Mouse (Mus musculus): ENCODE data around the gene 4933400A11Rik.

4933400A11Rik gene

GRCm38 (mm10) chrX:169779535-169779934, at the start of gene 4933400A11Rik:
Gene 4933400A11Rik (minus strand): TSS chrX:169779635.
- in situ Hi-C loops (cut with MseI, MboI): no loop called here

- in situ Hi-C loops (cut with MseI, MboI): no loop called here
Measured at GRCm38 (mm10) chrX:169828136-169828535, 48.7 kb upstream of the 4933400A11Rik start.

- in situ Hi-C loops (cut with MseI, MboI): no loop called here
Measured at GRCm38 (mm10) chrX:169827720-169828119, 48.3 kb upstream of the 4933400A11Rik start.

GRCm38 (mm10) chrX:169826947-169827346, 47.5 kb upstream of the 4933400A11Rik start:
- in situ Hi-C loops (cut with MseI, MboI): no loop called here

GRCm38 (mm10) chrX:169813673-169814072, 34.2 kb upstream of the 4933400A11Rik start:
- in situ Hi-C loops (cut with MseI, MboI): no loop called here

DNA sequence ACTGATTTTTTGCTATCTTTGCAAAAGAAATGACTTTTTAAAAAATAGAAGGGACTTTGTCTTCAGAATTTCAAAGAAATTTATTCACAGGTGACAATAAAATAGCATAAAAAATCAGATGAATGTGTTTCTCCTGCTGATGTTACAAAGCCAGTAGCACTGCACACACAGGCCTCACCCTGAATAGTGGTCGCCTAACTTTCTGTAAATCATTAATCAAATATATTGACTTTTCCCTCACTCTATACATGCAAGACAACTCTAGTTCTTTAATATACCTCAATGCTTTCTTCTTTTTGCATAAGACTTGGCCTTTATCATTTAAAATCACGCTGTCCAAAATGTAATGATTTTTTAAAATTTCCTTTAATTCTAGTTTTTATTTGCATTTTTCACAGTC, 32.3 kb upstream of the 4933400A11Rik start:
- in situ Hi-C loops (cut with MseI, MboI): no loop called here

DNA sequence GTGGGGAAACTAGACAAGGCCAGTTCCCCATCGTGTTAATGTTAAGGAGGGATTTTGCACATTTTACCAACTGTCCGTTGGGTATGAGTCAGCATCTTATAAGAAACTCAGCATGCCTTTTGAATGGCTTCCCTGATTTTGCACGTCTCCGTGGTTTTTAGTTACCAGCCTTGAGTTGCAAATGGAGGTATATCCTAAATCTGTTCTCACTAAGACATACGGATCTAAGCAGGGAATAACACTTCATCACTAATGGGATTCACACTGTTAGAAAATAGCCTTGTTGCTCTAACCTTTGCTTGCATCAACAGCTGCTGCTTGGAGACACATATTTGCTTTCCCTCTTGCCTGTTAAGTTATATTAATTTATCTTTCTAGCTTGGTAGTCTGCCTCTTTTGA, 31.9 kb upstream of the 4933400A11Rik start:
- in situ Hi-C loops (cut with MseI, MboI): no loop called here

GRCm38 (mm10) chrX:169807744-169808143, 28.3 kb upstream of the 4933400A11Rik start:
- in situ Hi-C loops (cut with MseI, MboI): no loop called here

DNA sequence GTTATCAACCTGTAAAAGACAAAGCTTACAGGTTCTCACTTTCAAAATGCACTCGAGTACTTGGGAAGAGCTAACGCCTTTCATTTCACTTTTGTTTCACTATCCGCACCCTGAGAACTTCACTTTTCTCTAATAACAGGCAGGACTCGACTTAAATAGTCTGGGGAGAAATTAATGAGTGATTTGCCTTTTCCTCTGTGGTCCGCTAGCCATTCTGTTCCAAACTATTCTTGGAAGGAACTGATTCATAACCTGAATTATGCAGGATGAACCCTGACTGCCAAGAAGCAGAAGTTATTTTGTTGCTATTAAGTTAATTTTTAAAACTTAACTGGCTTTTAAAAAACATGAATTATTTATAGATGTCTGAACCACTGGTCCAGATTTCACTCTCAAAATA, 26.4 kb upstream of the 4933400A11Rik start:
- in situ Hi-C loops (cut with MseI, MboI): no loop called here

- in situ Hi-C loops (cut with MseI, MboI): no loop called here
Measured at GRCm38 (mm10) chrX:169800238-169800637, 20.8 kb upstream of the 4933400A11Rik start.

DNA sequence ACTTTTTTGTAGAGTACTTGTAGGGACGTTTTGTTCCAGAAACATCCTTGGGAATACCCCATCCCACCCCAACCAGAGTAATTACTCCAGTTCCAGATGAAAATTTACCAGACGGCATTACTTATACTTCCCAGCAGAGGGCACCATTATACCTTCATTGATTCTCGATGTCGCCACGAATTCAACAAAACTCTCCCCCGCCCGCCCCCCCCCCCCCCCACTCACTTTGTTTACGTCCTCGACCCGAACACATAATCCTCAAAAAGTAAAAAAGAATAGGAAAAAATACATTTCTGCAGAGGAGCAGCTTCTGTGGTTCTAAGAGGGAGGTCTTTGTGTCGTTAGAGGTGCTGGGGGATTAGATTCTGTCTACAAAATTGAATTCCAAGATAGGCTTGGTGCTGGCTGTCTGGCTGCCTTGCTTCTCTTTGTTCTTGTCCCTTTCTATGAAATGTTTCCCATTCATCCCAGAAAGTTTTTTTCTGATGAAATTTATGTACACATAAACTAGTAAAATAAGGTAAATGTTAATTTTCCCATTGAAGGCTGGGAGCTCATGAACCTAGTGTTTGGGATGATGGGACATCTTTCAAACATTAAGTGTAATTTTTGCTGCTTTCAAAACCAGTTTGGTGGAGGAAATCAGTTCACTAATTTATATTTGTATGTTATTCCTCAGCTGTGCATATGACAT, 19.7 kb upstream of the 4933400A11Rik start:
- in situ Hi-C loops (cut with MseI, MboI): no loop called here

DNA sequence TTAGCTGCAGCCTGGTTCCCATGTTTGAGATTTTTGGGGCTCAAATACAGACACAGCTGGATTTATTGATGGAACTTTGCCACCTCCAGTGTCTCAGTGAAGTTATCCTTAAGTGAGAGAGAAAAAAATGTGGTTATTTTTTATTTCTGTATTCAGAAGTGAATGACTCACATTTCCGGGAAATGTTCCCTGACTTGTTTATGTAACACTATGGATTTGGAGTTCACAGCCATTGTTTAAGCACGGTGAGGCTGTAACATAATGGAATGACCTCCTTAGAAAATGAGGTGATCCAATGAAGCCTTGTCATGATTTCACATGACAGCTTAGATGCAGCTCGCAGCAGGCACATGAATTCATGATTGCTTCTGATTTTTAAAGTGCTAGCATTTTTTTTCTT, 17.7 kb upstream of the 4933400A11Rik start:
- in situ Hi-C loops (cut with MseI, MboI): no loop called here

DNA sequence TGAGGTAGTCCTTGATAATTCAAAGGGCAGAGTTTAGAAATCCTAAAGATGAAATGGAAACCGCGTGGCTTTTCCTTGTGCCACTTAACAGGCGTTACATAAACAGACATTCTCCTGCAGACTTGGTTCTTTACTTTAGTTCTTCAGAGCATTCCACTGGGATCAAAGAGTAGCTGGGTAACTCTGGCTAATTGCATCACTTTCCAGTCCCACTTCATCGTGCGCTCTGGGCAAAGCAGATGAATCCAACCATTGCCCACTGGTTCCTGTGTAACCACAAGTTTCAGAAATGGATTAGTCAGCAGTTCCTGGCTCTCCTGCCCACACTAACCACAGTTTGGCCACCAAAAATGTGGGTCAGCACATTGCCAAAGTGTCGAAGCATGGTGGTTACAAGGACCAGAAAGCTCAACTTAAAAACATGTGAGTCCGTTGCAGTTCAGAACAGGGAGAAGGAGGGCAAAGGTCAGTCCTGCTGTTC, 15.4 kb upstream of the 4933400A11Rik start:
- in situ Hi-C loops (cut with MseI, MboI): no loop called here

DNA sequence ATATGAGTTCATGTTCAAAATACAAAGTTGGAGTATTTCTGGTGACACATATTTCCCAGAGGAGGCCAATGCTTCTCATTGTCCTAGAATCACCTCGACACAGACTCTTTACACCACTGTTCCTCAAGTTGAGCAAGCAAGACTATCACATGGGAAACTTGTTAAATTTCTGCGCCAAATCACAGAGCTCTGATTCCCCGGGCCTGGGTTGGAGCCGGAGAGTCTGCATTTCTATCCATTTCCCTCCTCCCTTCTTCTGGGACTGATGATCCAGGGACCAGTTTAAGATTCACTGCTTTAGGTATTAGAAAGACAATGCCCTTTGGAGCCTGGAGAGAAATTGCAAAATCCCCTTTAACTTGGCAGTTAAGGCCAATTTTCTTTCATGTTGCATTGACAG, 15.0 kb upstream of the 4933400A11Rik start:
- in situ Hi-C loops (cut with MseI, MboI): no loop called here

DNA sequence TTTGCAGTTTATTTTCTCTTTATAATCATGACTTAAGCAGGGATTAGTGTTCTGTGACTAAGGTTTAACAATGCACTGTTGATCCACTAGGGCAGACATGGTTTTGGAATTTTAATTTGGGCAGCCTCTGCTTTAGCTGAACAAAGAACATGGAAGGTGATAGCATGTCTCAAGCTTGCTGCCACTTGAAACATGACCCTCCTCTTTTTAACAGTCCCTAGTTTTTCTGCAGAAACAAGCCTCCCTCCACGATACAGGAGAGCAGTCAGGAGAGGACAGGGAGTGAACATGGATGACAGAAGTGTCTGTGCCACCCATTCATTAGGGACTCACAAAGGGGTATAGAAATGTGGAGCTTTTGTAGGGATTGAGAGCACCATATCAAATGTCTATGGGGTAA, 13.4 kb upstream of the 4933400A11Rik start:
- in situ Hi-C loops (cut with MseI, MboI): no loop called here

- in situ Hi-C loops (cut with MseI, MboI): no loop called here
Measured at GRCm38 (mm10) chrX:169789702-169790101, 10.3 kb upstream of the 4933400A11Rik start.

DNA sequence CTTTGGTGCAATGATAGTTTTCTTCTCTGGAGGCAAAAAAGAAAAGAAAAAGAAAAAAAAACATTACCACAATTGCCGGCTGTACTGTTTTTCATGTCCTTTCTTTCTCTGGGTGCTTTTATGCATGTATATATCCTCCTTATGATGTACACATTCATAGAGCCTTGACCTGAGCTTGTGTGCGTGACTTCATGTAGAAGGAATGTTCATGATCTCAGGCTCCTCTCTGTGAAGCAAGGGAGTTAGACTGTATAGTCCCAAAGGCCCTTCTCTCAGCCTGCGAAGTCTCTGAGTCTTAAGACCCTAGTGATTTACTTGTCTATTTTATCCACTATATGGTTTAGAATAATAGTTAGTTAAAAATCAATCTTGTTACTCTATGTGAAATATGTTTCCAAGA, 21.4 kb downstream of the 4933400A11Rik start:
- in situ Hi-C loops (cut with MseI, MboI): no loop called here

DNA sequence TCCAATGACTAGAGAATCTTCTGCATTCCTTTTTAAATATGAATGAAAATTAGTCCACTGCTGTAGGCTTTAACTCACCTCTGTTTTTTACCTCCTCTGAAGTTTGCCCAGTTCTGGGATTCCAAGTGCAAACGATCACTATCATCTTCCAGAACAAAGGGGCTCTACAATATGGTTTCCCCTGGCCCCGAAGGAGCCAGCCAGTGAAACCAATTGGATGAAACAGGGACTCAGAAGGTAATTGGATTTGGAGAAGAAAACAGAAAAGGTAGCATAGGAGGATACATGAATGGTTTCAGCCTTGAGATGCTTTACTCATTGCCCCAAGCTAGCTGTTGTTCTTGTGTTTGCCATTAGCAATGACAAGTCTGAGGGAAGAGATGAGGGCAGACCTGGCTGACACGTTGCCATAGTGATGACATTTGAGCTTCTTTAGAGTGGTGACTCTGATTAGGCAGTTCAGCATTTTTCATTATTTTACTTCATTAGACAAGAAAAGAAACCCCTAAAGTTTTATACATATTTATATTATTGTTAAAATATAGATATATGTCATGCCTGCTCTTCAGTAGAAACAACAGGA, 44.0 kb downstream of the 4933400A11Rik start:
- in situ Hi-C loops (cut with MseI, MboI): no loop called here

Measured in mouse trophoblast stem cell (cell line).